In the genomic region with DNA sequence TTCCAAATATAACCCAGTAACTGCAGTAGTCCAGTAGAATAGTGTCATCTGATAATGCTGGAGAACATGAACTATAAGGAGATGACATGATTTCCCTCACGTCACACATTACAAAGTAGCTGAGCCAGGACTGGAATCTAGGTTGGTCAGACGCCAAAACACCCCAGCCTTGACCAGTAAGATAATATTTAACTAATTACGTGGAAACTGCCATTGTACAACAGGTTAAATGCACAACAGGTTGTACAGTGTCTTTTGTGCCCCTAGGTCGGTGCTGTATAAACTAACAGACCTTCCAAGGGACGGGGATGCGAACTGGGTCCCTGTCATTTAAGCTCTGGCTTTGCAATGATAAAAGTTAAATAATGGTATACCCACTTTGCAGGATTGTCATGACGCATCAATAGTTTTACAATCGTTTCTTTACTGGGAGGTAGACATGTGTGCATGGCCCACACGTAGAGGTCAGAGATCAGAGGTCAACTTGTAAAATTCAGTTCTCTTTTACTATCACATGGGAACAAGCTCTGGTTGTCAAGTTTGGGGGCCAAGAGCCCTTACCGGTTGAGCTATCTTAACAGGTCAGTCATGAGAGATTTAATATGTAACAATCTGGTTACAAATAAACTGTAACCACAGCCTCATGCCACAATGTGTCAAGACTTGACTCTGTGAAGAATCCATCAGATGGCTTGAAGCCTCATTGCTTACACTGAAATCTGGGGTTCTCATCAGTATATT, we compare ENCODE assay signal across 17 mouse cellular contexts. TPM values are rescaled to one million over a fixed set of nuclear protein-coding genes. Genes with fewer than 3 reads are reported as not detected.
DNase-seq lines count a peak whose midpoint lies in the region; ATAC-seq and TF ChIP-seq lines count a peak whose summit lies in the region.
"Had no signal": no experiment of that assay in that cellular context is flagged by ENCODE, and none has a peak within 500 bp of the region (broad histone marks: within the 10 kb centered on the region; RNA-seq: fewer than 3 reads in every experiment).

No protein-coding gene starts in this region.

- H3K9me3 ChIP-seq in intestine, postnatal 0 days (ENCODE audit: control insufficient read depth): no peaks in the 10 kb centered on the region
- no peaks in the 10 kb centered on the region for H3K9me3 ChIP-seq in liver, postnatal 0 days (ENCODE audit: low read length)
- H3K9me3 ChIP-seq in hindbrain, embryonic 16.5 days (ENCODE audit: control insufficient read depth, low read length): no peaks in the 10 kb centered on the region
- H3K9me3 ChIP-seq: forebrain, embryonic 15.5 days had no signal

- H3K27me3 ChIP-seq in intestine, postnatal 0 days (replicated peaks; ENCODE audit: control insufficient read depth, insufficient read depth, low read length): no peaks in the 10 kb centered on the region
- H3K27me3 ChIP-seq in kidney, adult 2 months (replicated peaks; ENCODE audit: control insufficient read depth, insufficient read depth, low read length): no peaks in the 10 kb centered on the region
- no peaks in the 10 kb centered on the region for H3K27me3 ChIP-seq in liver, postnatal 0 days (ENCODE audit: insufficient read depth, low read length)
- no peaks in the 10 kb centered on the region for H3K27me3 ChIP-seq in hindbrain, embryonic 16.5 days (replicated peaks; ENCODE audit: control insufficient read depth, insufficient read depth, low read length)

- WGBS in intestine, postnatal 0 days: 51% methylated on average over 10 of the region's 10 CpGs
- 41% methylated on average over 10 of the region's 10 CpGs for WGBS in kidney, adult 2 months
- 59% methylated on average over 10 of the region's 10 CpGs for WGBS in liver, postnatal 0 days (ENCODE audit: insufficient replicate concordance)
- 86% methylated on average over 10 of the region's 10 CpGs for WGBS in hindbrain, embryonic 16.5 days

- no peaks in the 10 kb centered on the region for H3K36me3 ChIP-seq in intestine, postnatal 0 days (ENCODE audit: control insufficient read depth, insufficient read depth)
- no peaks in the 10 kb centered on the region for H3K36me3 ChIP-seq in kidney, adult 2 months (ENCODE audit: control insufficient read depth, insufficient read depth, low read length)
- no peaks in the 10 kb centered on the region for H3K36me3 ChIP-seq in liver, postnatal 0 days (replicated peaks; ENCODE audit: insufficient read depth, low read length)
- H3K36me3 ChIP-seq in hindbrain, embryonic 16.5 days (ENCODE audit: control insufficient read depth, insufficient read depth, low read length): no peaks in the 10 kb centered on the region
- H3K36me3 ChIP-seq: forebrain, embryonic 15.5 days had no signal

- peak overlapping the region; percentile 72 for H3K27ac ChIP-seq in intestine, postnatal 0 days (ENCODE audit: low read depth, low read length)
- peak overlapping the region; percentile 99 for H3K27ac ChIP-seq in kidney, adult 2 months (ENCODE audit: insufficient read depth, low read depth, low read length)
- peak overlapping the region; percentile 59 for H3K27ac ChIP-seq in liver, postnatal 0 days (ENCODE audit: low read depth)
- H3K27ac ChIP-seq in hindbrain, embryonic 16.5 days (ENCODE audit: low read depth, low read length): no peak overlapping the region
- H3K27ac ChIP-seq: forebrain, embryonic 15.5 days; layer of hippocampus, adult 2 months had no signal

- no peak for TF ChIP-seq POLR2A in kidney, adult 2 months (IDR thresholded peaks at IDR 0.05; ENCODE audit: low read depth, low read length)

- no peak for TF ChIP-seq EP300 in liver, postnatal 0 days (IDR thresholded peaks at IDR 0.05; ENCODE audit: low read depth)

- H3K4me3 ChIP-seq in intestine, postnatal 0 days (ENCODE audit: low read depth, low read length): no peak overlapping the region
- H3K4me3 ChIP-seq in kidney, adult 2 months (ENCODE audit: insufficient read depth, low read depth, low read length): no peak overlapping the region
- H3K4me3 ChIP-seq in liver, postnatal 0 days (ENCODE audit: low read depth, low read length): no peak overlapping the region
- H3K4me3 ChIP-seq in hindbrain, embryonic 16.5 days (ENCODE audit: low read length): no peak overlapping the region
- H3K4me3 ChIP-seq: erythroblast, embryonic 14.5 days; forebrain, embryonic 15.5 days; layer of hippocampus, adult 2 months had no signal

- ATAC-seq in intestine, postnatal 0 days: 0 out of 2 replicates have a peak, but pooled peaks have one; percentile 32
- ATAC-seq in liver, postnatal 0 days: peak; percentile 90
- no peak for ATAC-seq in hindbrain, embryonic 16.5 days
- ATAC-seq: forebrain, embryonic 15.5 days; midbrain, embryonic 16.5 days had no signal

- no peaks in the 10 kb centered on the region; the same call in 1 of the 2 replicates for H3K4me1 ChIP-seq in intestine, postnatal 0 days (replicated peaks; ENCODE audit: control insufficient read depth, insufficient read depth, low read length)
- H3K4me1 ChIP-seq in kidney, adult 2 months (ENCODE audit: control insufficient read depth, insufficient read depth, low read length): peaks cover 34% of the 10 kb centered on the region
- peaks cover 10% of the 10 kb centered on the region for H3K4me1 ChIP-seq in liver, postnatal 0 days (ENCODE audit: insufficient read depth)
- no peaks in the 10 kb centered on the region; the same call in 1 of the 2 replicates for H3K4me1 ChIP-seq in hindbrain, embryonic 16.5 days (ENCODE audit: control insufficient read depth, insufficient read depth, low read depth, low read length)

- H3K4me2 ChIP-seq in intestine, postnatal 0 days (replicated peaks; ENCODE audit: low read depth): no peak overlapping the region
- H3K4me2 ChIP-seq in liver, postnatal 0 days (ENCODE audit: low read depth, low read length): no peak overlapping the region
- no peak overlapping the region for H3K4me2 ChIP-seq in hindbrain, embryonic 16.5 days (ENCODE audit: low read length)
- H3K4me2 ChIP-seq: forebrain, embryonic 15.5 days had no signal

- TF ChIP-seq CTCF in intestine, postnatal 0 days (IDR thresholded peaks at IDR 0.05; ENCODE audit: low read depth): no peak
- TF ChIP-seq CTCF in kidney, adult 2 months (conservative IDR thresholded peaks at IDR 0.05; ENCODE audit: insufficient read depth, insufficient read length, low read depth, low read length): no peak
- TF ChIP-seq CTCF in liver, postnatal 0 days (IDR thresholded peaks at IDR 0.05; ENCODE audit: low read depth): no peak

- H3K9ac ChIP-seq in intestine, postnatal 0 days (ENCODE audit: low read depth, low read length): no peak overlapping the region
- no peak overlapping the region for H3K9ac ChIP-seq in liver, postnatal 0 days (replicated peaks)
- H3K9ac ChIP-seq in hindbrain, embryonic 16.5 days (ENCODE audit: low read depth, low read length): no peak overlapping the region
- H3K9ac ChIP-seq: forebrain, embryonic 15.5 days had no signal

- peak; percentile 93 for DNase-seq in kidney, adult 2 months
- DNase-seq in kidney, postnatal 10 days: peak; percentile 64
- peak; percentile 55 for DNase-seq in liver, postnatal 0 days
- DNase-seq in testis, postnatal 10 days (ENCODE audit: low spot score): no peak
- DNase-seq in natural killer cell, adult 2 months (ENCODE audit: low spot score in 2 of 2): no peak
- DNase-seq: cerebellum, adult 8-10 months; gastrocnemius, postnatal 36 days; lung, adult 18-20 months; lung, postnatal 36 days; right cerebral cortex, postnatal 14 days; thymus, postnatal 14 days had no signal

RNA-seq across cellular contexts. Expression of a gene that starts 7.0 kb away (rescaled TPM):
- polyA plus RNA-seq in intestine, postnatal 0 days (2015; fragmentation: Nextera tagmentation; extraction: Ambion mirVana): 27.9 and 34.6 TPM in 2 replicates
- polyA plus RNA-seq in kidney, adult 2 months (2012; rRNA removed): 46.6 and 50.5 TPM in 2 replicates
- 15.4 and 16.8 TPM in 2 replicates for polyA plus RNA-seq in liver, postnatal 0 days (2015; fragmentation: Nextera tagmentation; extraction: Ambion mirVana)
- polyA plus RNA-seq in hindbrain, embryonic 16.5 days (2015; fragmentation: Nextera tagmentation; extraction: Ambion mirVana): 35.2 and 37.0 TPM in 2 replicates

Comparison
In these comparisons a context has a peak if more than half of its experiments do, and no peak if none do; other contexts are left out.
1. DNase-seq: peak in kidney, adult 2 months (single experiment), kidney, postnatal 10 days (single experiment) and liver, postnatal 0 days (single experiment); none in testis, postnatal 10 days (single experiment) and natural killer cell, adult 2 months (0 of 2).